Mouse (Mus musculus) limb, embryonic 13.5 days (tissue): ENCODE data around the gene Ctrb1. TPM values are rescaled to one million over a fixed set of nuclear protein-coding genes. Genes with fewer than 3 reads are reported as not detected.
A peak's percentile ranks its signal among the peaks of the same experiment; 100 is the strongest.

ENCODE experiments used
- ATAC-seq: fragments of 200-750 bp; cut with Nextera tagmentation; 2 replicates; pipeline ENCODE4 v1.8.0; 2017; ENCODE audit warnings: low read depth, moderate number of reproducible peaks, moderate TSS enrichment; ENCODE audit not compliant: low FRiP score
- H3K27ac ChIP-seq: fragments of 300-500 bp; sonication (generic); 2 replicates; pipeline ENCODE4 v1.5.1; 2015; ENCODE audit warnings: inconsistent platforms, mild to moderate bottlenecking, moderate library complexity
- H3K27me3 ChIP-seq: fragments of 300-500 bp; sonication (generic); 2 replicates; pipeline ENCODE4 v1.6.1; 2015; ENCODE audit warnings: mild to moderate bottlenecking, inconsistent platforms
- H3K36me3 ChIP-seq: fragments of 300-500 bp; sonication (generic); 2 replicates; pipeline ENCODE4 v1.6.1; 2015; ENCODE audit warnings: inconsistent platforms, mild to moderate bottlenecking, moderate library complexity
- H3K4me1 ChIP-seq: fragments of 300-500 bp; sonication (generic); 2 replicates; pipeline ENCODE4 v1.6.1; 2015; ENCODE audit warnings: inconsistent platforms
- H3K4me2 ChIP-seq: fragments of 300-500 bp; sonication (generic); replicated peaks from 2 replicates; pipeline ENCODE4 v1.6.1; 2015; ENCODE audit warnings: inconsistent platforms, mild to moderate bottlenecking, moderate library complexity
- H3K4me3 ChIP-seq: fragments of 300-500 bp; sonication (generic); 2 replicates; pipeline ENCODE4 v1.5.1; 2015; ENCODE audit warnings: moderate library complexity, mild to moderate bottlenecking, inconsistent platforms
- H3K9ac ChIP-seq: fragments of 300-500 bp; sonication (generic); 2 replicates; pipeline ENCODE4 v1.6.1; 2015; ENCODE audit warnings: mild to moderate bottlenecking, inconsistent platforms
- H3K9me3 ChIP-seq: fragments of 300-500 bp; sonication (generic); 2 replicates; pipeline ENCODE4 v1.6.1; 2016; ENCODE audit warnings: inconsistent platforms
- WGBS: fragments of 180-500 bp; shearing (Covaris S2); methylation state at CpG from one replicate; pipeline ENCODE4 v1.1.7; 2015; 5-methylcytosine and 5-hydroxymethylcytosine counted together
- polyA plus RNA-seq: library from polyadenylated mRNA; unstranded; fragments of >200 nt; fragmentation: Nextera tagmentation; extraction: Ambion mirVana; gene quantifications from 2 replicates; pipeline ENCODE4 v1.2.1, GENCODE M21; 2015

Gene Ctrb1
- polyA plus RNA-seq: 0.89 and 3.1 TPM in 2 replicates

DNA sequence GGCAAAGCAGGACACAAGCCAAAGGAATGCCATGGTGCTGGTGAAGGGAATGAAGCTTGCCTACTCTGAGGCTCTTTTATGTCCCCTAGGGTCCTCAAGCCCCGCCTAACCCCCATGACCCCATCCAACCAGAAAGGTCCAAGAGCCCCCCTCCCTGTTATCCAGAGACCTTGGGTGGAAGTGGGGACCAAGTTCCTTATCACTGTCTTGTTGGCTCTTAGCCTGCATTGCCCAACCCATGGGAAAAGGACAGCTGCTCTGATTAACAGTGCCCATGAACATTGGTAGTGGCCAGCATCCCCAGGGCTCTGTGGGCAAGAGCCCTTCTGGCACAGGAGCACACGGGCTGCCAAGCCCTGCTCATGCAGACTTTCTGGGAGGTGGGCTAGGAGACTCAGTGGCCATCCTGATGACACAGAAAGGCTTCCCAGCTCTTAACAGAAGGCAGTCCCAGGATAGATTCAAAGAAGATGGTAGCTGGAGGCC is at the start of gene Ctrb1:
TSS of gene Ctrb1 (minus strand) at position 51 of the 486 bp plus-strand sequence.
- no peak for ATAC-seq
- Histone ChIP-seq H3K4me3 (no peak within 1 kb of the TSS), H3K4me1 (no peaks in the 10 kb centered on the region), H3K27ac (no peak within 1 kb of the TSS), H3K36me3 (no peaks in the 10 kb centered on the region), H3K4me2 (no peak within 1 kb of the TSS), H3K27me3 (no peaks in the 10 kb centered on the region), H3K9ac (no peak within 1 kb of the TSS), H3K9me3 (no peaks in the 10 kb centered on the region)
- 78% methylated on average over 2 of the region's 2 CpGs for WGBS

DNA sequence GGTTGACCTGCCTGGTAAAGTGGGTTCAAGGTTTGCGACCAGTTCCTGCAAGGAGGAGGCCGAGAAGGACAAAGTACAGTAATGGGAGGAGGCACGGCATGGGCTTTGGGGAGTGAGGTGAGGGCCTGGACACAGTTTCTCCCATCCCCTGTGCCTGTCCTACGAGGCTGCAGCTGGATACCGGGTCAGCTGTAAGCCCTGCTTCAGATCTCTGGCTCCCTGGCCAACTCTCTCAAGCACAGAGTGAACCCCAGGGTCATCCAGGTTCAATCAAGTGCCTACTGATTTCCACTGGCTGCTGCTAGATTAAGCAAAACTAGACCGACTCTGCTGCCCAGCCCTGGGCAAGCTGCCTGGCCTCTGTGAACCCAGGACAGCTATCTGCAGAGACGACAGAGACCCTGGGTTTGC is 49.5 kb upstream of the Ctrb1 start:
- H3K9ac ChIP-seq: no peak overlapping the region
- H3K4me2 ChIP-seq: no peak overlapping the region
- H3K36me3 ChIP-seq: peaks cover 16% of the 10 kb centered on the region; the same call in 1 of the 2 replicates
- WGBS: 75% methylated on average over 7 of the region's 7 CpGs
- peaks cover 77% of the 10 kb centered on the region for H3K4me1 ChIP-seq
- no peak overlapping the region for H3K27ac ChIP-seq
- ATAC-seq: no peak
- no peaks in the 10 kb centered on the region for H3K27me3 ChIP-seq
- no peaks in the 10 kb centered on the region for H3K9me3 ChIP-seq
- H3K4me3 ChIP-seq: no peak overlapping the region

DNA sequence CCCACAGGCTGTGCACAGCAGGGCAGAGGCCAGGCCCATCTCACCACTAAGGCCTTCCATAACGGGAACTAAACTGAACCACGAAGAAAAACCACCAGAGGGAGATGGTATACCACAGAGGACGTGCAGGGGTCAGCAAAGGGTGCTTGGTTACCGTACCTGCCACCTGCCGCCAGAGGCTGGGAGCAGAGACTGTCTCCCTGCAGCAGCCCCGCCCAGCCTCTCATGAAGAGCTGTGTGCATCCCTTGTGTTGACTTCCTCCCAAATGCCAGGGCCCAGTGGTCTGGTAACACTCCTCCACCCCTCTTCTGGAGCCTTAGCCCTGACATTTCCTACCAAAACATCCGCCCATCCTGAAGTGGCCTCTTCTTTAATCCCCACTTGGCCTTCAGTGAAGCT is 48.8 kb upstream of the Ctrb1 start:
- no peak overlapping the region; the same call in 1 of the 2 replicates for H3K4me2 ChIP-seq
- H3K36me3 ChIP-seq: peaks cover 16% of the 10 kb centered on the region; the same call in 1 of the 2 replicates
- no peak for ATAC-seq
- no peak overlapping the region for H3K27ac ChIP-seq
- no peak overlapping the region for H3K4me3 ChIP-seq
- H3K27me3 ChIP-seq: no peaks in the 10 kb centered on the region
- peaks cover 81% of the 10 kb centered on the region for H3K4me1 ChIP-seq
- whole genome bisulfite sequencing: 49% methylated on average over 7 of the region's 7 CpGs
- H3K9ac ChIP-seq: no peak overlapping the region
- H3K9me3 ChIP-seq: no peaks in the 10 kb centered on the region

DNA sequence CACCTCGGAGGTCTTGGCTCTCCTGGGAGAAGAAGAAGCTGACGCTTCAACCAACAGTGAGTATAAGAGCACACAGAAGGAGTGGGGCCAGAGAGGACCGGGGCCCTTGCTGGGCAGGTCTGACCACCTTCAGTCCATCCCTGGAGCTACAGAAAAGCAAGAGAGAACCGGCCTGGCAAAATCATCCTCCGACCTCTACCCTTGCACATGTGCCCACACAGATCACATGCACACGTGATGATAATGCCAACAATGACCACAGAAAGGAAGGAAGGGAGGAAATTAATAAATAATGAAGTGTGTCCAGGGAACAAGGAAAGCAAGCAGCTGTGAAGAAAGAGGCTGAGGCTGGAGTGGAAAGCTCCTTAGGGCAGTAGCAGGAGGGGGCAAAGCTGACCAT is 48.1 kb upstream of the Ctrb1 start:
- peaks cover 81% of the 10 kb centered on the region for H3K4me1 ChIP-seq
- WGBS: 77% methylated on average over 6 of the region's 6 CpGs

DNA sequence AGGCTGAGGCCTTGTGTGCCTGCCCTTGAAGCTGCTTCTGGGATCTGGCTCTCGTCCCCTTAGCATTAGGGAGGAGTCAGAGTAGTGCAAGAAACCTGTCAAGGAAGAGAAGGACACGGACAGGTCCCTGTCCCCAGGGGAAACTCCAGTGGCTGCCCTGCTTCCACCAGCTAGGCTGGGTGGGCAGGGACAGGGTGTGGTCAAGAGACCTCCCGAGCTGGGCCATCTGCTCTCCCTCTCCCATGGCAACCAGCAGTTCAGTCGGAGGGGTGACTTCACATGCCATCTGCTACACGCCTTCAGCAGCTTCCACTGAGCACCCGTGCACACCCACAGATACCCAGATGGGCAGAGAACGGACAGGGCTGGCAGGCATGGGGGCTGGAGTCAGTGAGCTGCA is 45.5 kb upstream of the Ctrb1 start:
- no peak overlapping the region for H3K4me2 ChIP-seq
- H3K27me3 ChIP-seq: no peaks in the 10 kb centered on the region
- peaks cover 82% of the 10 kb centered on the region for H3K4me1 ChIP-seq
- WGBS: 47% methylated on average over 7 of the region's 7 CpGs
- H3K36me3 ChIP-seq: peaks cover 16% of the 10 kb centered on the region; the same call in 1 of the 2 replicates
- ATAC-seq: no peak
- H3K9ac ChIP-seq: peak overlapping the region; percentile 20; the same call in 1 of the 2 replicates
- H3K9me3 ChIP-seq: no peaks in the 10 kb centered on the region
- H3K27ac ChIP-seq: peak overlapping the region; percentile 39; the same call in 1 of the 2 replicates
- H3K4me3 ChIP-seq: no peak overlapping the region

More for the DNA sequence above, 48.1 kb upstream of the Ctrb1 start:
- Histone ChIP-seq H3K27me3 (no peaks in the 10 kb centered on the region), H3K27ac (no peak overlapping the region), H3K9ac (no peak overlapping the region), H3K4me3 (no peak overlapping the region), H3K4me2 (no peak overlapping the region), H3K9me3 (no peaks in the 10 kb centered on the region), H3K36me3 (peaks cover 16% of the 10 kb centered on the region; the same call in 1 of the 2 replicates)
- ATAC-seq: no peak

DNA sequence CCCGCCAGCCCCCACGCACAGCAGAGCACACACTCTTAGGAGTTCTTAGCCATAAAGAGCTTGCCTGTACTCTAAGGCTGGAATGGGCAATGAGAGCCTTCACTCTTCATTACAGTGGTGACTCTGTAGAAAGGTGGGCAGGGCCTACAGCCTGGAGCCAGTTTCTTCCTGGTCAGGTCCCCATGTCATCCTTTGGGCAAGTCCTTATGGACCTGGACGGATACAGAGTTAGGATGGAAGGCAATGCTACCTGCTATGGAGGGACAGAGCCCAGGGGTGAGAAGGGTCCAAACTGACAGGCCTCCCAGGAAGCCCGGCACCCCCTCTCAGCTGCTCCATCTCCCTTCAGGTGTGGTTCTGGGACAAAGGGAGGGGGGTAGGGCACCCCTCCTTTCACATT is 45.0 kb upstream of the Ctrb1 start:
- no peak for ATAC-seq
- H3K9me3 ChIP-seq: no peaks in the 10 kb centered on the region
- no peaks in the 10 kb centered on the region for H3K27me3 ChIP-seq
- H3K4me1 ChIP-seq: peaks cover 82% of the 10 kb centered on the region
- no peak overlapping the region for H3K4me3 ChIP-seq
- peaks cover 11% of the 10 kb centered on the region; the same call in 1 of the 2 replicates for H3K36me3 ChIP-seq
- H3K27ac ChIP-seq: peak overlapping the region; percentile 29; the same call in 1 of the 2 replicates
- no peak overlapping the region for H3K4me2 ChIP-seq
- peak overlapping the region; percentile 20; the same call in 1 of the 2 replicates for H3K9ac ChIP-seq
- WGBS: 67% methylated on average over 4 of the region's 4 CpGs

DNA sequence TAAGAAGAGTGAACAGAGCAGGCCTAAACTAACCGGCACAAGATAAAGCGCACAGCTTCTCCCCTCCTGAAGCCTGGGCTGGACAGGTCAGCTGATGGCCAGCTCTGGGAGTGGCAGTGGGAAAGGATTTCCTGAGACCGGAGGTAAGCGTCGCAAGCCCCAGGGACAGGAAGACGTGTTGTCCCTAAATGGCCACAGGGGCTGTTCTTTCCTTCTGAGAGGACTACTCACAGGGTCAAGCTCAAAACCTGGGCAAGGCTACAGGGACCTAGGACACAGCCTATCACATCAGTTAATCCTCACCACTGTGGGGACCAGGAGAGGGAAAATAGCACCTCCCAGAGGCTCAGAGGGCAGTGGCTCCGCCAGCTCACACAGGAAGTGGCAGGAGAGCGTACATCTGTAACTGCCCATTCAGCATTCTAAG is 44.5 kb upstream of the Ctrb1 start:
- H3K9me3 ChIP-seq: no peaks in the 10 kb centered on the region
- H3K4me1 ChIP-seq: peaks cover 82% of the 10 kb centered on the region
- H3K4me2 ChIP-seq: no peak overlapping the region
- H3K27me3 ChIP-seq: no peaks in the 10 kb centered on the region
- peak overlapping the region; percentile 76; the same call in 1 of the 2 replicates for H3K27ac ChIP-seq
- 54% methylated on average over 8 of the region's 8 CpGs for WGBS
- H3K9ac ChIP-seq: 0 out of 2 replicates have a peak overlapping the region, but pooled peaks have one; percentile 31
- H3K4me3 ChIP-seq: no peak overlapping the region
- H3K36me3 ChIP-seq: peaks cover 10% of the 10 kb centered on the region; the same call in 1 of the 2 replicates
- no peak for ATAC-seq

DNA sequence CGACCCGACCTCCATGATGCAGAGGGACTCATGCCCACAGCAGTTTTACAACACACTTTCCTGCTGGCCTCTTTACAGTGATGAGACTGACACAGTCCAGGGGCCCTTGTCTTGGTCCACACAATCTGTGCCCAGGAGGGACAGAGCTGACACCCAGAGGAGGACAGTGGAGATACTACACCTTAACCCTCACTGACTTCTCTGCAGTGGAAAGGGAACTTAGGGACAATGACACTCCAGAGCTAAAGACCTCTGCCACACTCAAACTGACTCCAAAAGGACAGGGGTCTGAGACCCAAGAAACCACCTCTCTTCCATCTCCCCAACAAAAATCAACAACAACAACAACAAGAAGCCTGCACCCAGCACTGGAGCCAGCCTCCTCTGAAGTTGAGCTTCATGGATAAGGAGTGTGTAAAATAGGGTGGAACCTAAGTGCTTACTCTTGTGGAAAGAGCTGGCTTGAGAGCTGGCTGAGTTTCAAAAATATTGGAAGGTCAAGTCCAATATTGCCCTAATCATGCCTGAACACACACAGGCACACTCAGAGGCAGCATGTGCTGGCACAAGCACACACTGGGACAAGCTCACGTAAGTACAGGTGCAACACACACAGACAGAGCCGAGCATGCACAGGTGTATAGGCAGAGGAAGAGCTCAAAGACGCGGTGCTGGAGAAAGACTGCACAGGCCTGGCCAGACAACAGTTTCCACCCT is 43.6 kb upstream of the Ctrb1 start:
- H3K27ac ChIP-seq: peak overlapping the region; percentile 76; the same call in 1 of the 2 replicates
- WGBS: 52% methylated on average over 6 of the region's 6 CpGs

DNA sequence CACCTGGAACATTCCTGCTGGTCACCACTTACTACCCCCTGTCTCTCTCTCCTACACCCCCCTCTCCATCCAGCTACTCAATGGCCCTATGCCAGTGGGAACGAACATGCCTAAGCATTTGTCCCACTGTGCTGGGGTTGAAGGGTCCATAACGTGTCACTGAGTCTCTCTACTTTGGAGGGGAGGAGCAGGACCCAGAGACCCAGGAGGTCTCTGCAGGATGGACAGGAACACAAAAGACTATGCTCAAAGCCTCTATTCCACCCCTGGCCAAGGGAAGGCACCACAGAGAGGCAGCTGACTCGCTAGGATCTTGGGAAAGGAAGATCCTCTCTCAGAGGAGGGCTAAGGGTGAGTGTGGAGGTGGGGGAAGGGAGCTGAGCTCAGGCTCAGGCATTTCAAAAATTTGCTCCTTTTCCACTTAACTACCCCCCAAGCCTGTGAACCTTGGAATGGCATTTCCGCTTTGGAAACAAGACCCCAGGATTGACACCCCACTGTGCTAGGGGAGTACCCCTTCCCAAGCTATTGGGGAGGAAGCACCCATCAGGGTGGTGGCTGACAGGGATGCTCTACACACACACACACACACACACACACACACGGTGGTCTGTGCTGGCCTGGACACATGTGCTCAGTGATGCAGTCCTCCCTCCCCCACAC is 42.9 kb upstream of the Ctrb1 start:
- 0 out of 2 replicates have a peak, but pooled peaks have one; percentile 6 for ATAC-seq
- 8% methylated on average over 5 of the region's 5 CpGs for WGBS

More for the DNA sequence above, 43.6 kb upstream of the Ctrb1 start:
- Histone ChIP-seq H3K4me1 (peaks cover 82% of the 10 kb centered on the region), H3K27me3 (no peaks in the 10 kb centered on the region), H3K9me3 (no peaks in the 10 kb centered on the region), H3K9ac (no peak overlapping the region), H3K4me2 (peak overlapping the region; percentile 81), H3K4me3 (no peak overlapping the region), H3K36me3 (peaks cover 6% of the 10 kb centered on the region; the same call in 1 of the 2 replicates)
- ATAC-seq: no peak

DNA sequence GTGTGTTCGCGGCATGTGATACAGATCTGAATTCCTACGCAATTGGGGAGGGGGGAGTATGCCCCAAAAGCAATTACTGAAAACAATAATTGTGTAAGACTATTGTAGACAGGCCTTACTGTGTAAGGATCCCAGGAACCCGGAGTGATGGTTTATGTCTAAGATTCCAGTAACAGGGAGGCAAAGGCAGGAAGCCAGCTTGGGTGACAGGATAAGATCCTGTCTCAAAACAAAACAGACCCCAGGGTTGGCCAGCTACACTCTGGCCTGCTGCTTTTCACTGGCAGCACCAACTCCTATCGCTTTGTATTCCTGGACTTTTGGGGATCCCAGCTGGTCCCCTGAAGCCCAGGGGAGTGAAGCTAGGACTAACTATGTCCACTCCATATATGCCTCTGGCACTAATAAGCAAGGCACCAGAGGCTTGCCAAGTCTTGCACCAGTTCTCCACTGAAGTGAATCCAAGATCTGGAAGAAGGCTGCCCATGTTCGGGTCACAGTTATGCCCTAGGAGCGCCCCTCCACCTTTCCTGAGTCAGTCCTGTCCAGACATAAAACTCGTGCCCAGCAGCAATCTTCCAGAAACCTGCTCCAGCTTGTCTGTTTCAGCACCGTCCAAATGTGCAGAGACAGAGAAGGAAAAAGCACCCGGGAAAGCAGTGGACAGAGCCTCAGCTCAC is 41.7 kb upstream of the Ctrb1 start:
- 23% methylated on average over 10 of the region's 10 CpGs for WGBS
- Histone ChIP-seq H3K9me3 (no peaks in the 10 kb centered on the region), H3K4me3 (peak overlapping the region; percentile 80), H3K27ac (peak overlapping the region; percentile 76), H3K27me3 (no peaks in the 10 kb centered on the region), H3K4me1 (peaks cover 87% of the 10 kb centered on the region), H3K9ac (peak overlapping the region; percentile 85), H3K4me2 (peak overlapping the region; percentile 81), H3K36me3 (peaks cover 5% of the 10 kb centered on the region; the same call in 1 of the 2 replicates)
- no peak; the same call in 1 of the 2 replicates for ATAC-seq

More for the DNA sequence above, 42.9 kb upstream of the Ctrb1 start:
- no peak overlapping the region for H3K4me3 ChIP-seq
- H3K9ac ChIP-seq: peak overlapping the region; percentile 26; the same call in 1 of the 2 replicates
- peak overlapping the region; percentile 81 for H3K4me2 ChIP-seq
- H3K27ac ChIP-seq: peak overlapping the region; percentile 76
- peaks cover 80% of the 10 kb centered on the region for H3K4me1 ChIP-seq
- no peaks in the 10 kb centered on the region for H3K27me3 ChIP-seq
- H3K9me3 ChIP-seq: no peaks in the 10 kb centered on the region
- peaks cover 5% of the 10 kb centered on the region; the same call in 1 of the 2 replicates for H3K36me3 ChIP-seq

DNA sequence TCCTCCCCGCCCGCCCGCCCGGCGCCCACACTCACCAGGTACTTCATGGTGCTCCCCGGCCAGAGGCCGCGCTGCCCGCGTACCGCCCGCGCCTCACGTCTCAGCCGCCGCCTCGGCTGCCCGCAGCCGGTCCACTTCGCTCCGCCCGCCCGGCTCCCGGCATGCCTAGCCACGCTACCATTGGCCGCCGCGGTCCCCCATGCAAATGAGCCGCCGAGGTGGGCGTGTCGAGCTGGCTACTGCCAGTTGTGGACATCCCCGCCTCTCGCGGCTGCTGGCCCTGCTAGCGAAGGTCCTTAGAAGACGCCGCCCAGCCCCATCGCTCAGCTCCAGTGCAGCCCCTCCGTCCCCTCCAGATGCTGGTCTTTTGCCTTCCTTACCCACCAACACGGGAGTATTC is 41.2 kb upstream of the Ctrb1 start:
- Histone ChIP-seq H3K27me3 (no peaks in the 10 kb centered on the region), H3K4me2 (peak overlapping the region; percentile 81), H3K27ac (peak overlapping the region; percentile 76), H3K36me3 (no peaks in the 10 kb centered on the region; the same call in 1 of the 2 replicates), H3K9me3 (no peaks in the 10 kb centered on the region), H3K4me3 (peak overlapping the region; percentile 80), H3K4me1 (peaks cover 84% of the 10 kb centered on the region), H3K9ac (peak overlapping the region; percentile 85)
- WGBS: 0% methylated on average over 27 of the region's 41 CpGs
- ATAC-seq: peak; percentile 95
